Mouse (Mus musculus) liver, embryonic 12.5 days (tissue): ENCODE data around the gene Ephb2. TPM values are rescaled to one million over a fixed set of nuclear protein-coding genes. Genes with fewer than 3 reads are reported as not detected.

Experiments used
- ATAC-seq: fragments of 200-750 bp; cut with Nextera tagmentation; 2 replicates; pipeline ENCODE4 v1.8.0; 2017; ENCODE audit warnings: moderate number of reproducible peaks, mild to moderate bottlenecking, moderate library complexity
- H3K27ac ChIP-seq: fragments of 300-500 bp; sonication (generic); 2 replicates; pipeline ENCODE4 v1.5.1; 2016; ENCODE audit warnings: mild to moderate bottlenecking
- H3K27me3 ChIP-seq: fragments of 300-500 bp; sonication (generic); replicated peaks from 2 replicates; pipeline ENCODE4 v1.6.1; 2016; ENCODE audit warnings: mild to moderate bottlenecking, moderate library complexity
- H3K36me3 ChIP-seq: fragments of 300-500 bp; sonication (generic); 2 replicates; pipeline ENCODE4 v1.6.1; 2016; ENCODE audit warnings: mild to moderate bottlenecking, moderate library complexity
- H3K4me1 ChIP-seq: fragments of 300-500 bp; sonication (generic); 2 replicates; pipeline ENCODE4 v1.6.1; 2016
- H3K4me2 ChIP-seq: fragments of 300-500 bp; sonication (generic); 2 replicates; pipeline ENCODE4 v1.6.1; 2016; ENCODE audit warnings: mild to moderate bottlenecking, moderate library complexity
- H3K4me3 ChIP-seq: fragments of 300-500 bp; sonication (generic); 2 replicates; pipeline ENCODE4 v1.5.1; 2016; ENCODE audit warnings: mild to moderate bottlenecking, moderate library complexity
- H3K9ac ChIP-seq: fragments of 300-500 bp; sonication (generic); 2 replicates; pipeline ENCODE4 v1.6.1; 2016; ENCODE audit warnings: mild to moderate bottlenecking, moderate library complexity
- H3K9me3 ChIP-seq: fragments of 300-500 bp; sonication (generic); replicated peaks from 2 replicates; pipeline ENCODE4 v1.6.1; 2016; ENCODE audit warnings: mild to moderate bottlenecking, moderate library complexity
- WGBS: fragments of 180-500 bp; shearing (Covaris S2); methylation state at CpG from one replicate; pipeline ENCODE4 v1.1.7; 2016; ENCODE audit not compliant: insufficient replicate concordance; 5-methylcytosine and 5-hydroxymethylcytosine counted together
- polyA plus RNA-seq: library from polyadenylated mRNA; unstranded; fragments of >200 nt; fragmentation: Nextera tagmentation; extraction: Ambion mirVana; gene quantifications from 2 replicates; pipeline ENCODE4 v1.2.1, GENCODE M21; 2016

Gene Ephb2
- polyA plus RNA-seq, 1 experiment from 2014 or later: 1.4 TPM

GRCm38 (mm10) chr4:136679221-136679620 lies 156.6 kb downstream of the Ephb2 start:
- Histone ChIP-seq H3K4me1 (no peaks in the 10 kb centered on the region), H3K4me3 (no peak overlapping the region), H3K36me3 (no peaks in the 10 kb centered on the region), H3K9me3 (no peaks in the 10 kb centered on the region), H3K4me2 (no peak overlapping the region), H3K27ac (no peak overlapping the region), H3K9ac (no peak overlapping the region), H3K27me3 (no peaks in the 10 kb centered on the region; the same call in 1 of the 2 replicates)
- WGBS: 64% methylated on average over 8 of the region's 8 CpGs
- ATAC-seq: no peak

- no peak overlapping the region for H3K9ac ChIP-seq
- no peaks in the 10 kb centered on the region for H3K36me3 ChIP-seq
- no peaks in the 10 kb centered on the region for H3K9me3 ChIP-seq
- H3K27me3 ChIP-seq: no peaks in the 10 kb centered on the region; the same call in 1 of the 2 replicates
- no peak overlapping the region for H3K27ac ChIP-seq
- ATAC-seq: no peak
- WGBS: 6% methylated on average over 3 of the region's 3 CpGs
- no peak overlapping the region for H3K4me3 ChIP-seq
- H3K4me1 ChIP-seq: no peaks in the 10 kb centered on the region
- H3K4me2 ChIP-seq: no peak overlapping the region
These were observed 157.3 kb downstream of the Ephb2 start for GRCm38 (mm10) chr4:136678480-136678879.

- ATAC-seq: no peak
- Histone ChIP-seq H3K4me2 (no peak overlapping the region), H3K36me3 (no peaks in the 10 kb centered on the region), H3K27me3 (no peaks in the 10 kb centered on the region; the same call in 1 of the 2 replicates), H3K4me1 (no peaks in the 10 kb centered on the region), H3K27ac (no peak overlapping the region), H3K9ac (no peak overlapping the region), H3K9me3 (no peaks in the 10 kb centered on the region), H3K4me3 (no peak overlapping the region)
- WGBS: 83% methylated on average over 9 of the region's 9 CpGs
These were observed 160.3 kb downstream of the Ephb2 start for GRCm38 (mm10) chr4:136675439-136675838.

GRCm38 (mm10) chr4:136672335-136673090 lies 163.3 kb downstream of the Ephb2 start:
- Histone ChIP-seq H3K9me3 (no peaks in the 10 kb centered on the region), H3K4me3 (no peak overlapping the region), H3K36me3 (no peaks in the 10 kb centered on the region), H3K27me3 (no peaks in the 10 kb centered on the region; the same call in 1 of the 2 replicates), H3K4me1 (no peaks in the 10 kb centered on the region), H3K4me2 (no peak overlapping the region), H3K9ac (no peak overlapping the region), H3K27ac (no peak overlapping the region)
- 74% methylated on average over 19 of the region's 19 CpGs for WGBS
- no peak for ATAC-seq

GRCm38 (mm10) chr4:136667757-136668156 lies 168.0 kb downstream of the Ephb2 start:
- no peak overlapping the region for H3K4me3 ChIP-seq
- no peaks in the 10 kb centered on the region for H3K9me3 ChIP-seq
- 54% methylated on average over 10 of the region's 10 CpGs for WGBS
- H3K27ac ChIP-seq: no peak overlapping the region
- no peak for ATAC-seq
- no peaks in the 10 kb centered on the region for H3K27me3 ChIP-seq
- H3K4me1 ChIP-seq: no peaks in the 10 kb centered on the region
- no peak overlapping the region for H3K4me2 ChIP-seq
- no peaks in the 10 kb centered on the region for H3K36me3 ChIP-seq
- no peak overlapping the region for H3K9ac ChIP-seq

- no peaks in the 10 kb centered on the region for H3K27me3 ChIP-seq
- no peaks in the 10 kb centered on the region for H3K36me3 ChIP-seq
- H3K4me3 ChIP-seq: no peak overlapping the region
- H3K27ac ChIP-seq: no peak overlapping the region
- H3K9ac ChIP-seq: no peak overlapping the region
- 29% methylated on average over 4 of the region's 4 CpGs for WGBS
- no peaks in the 10 kb centered on the region for H3K4me1 ChIP-seq
- H3K9me3 ChIP-seq: no peaks in the 10 kb centered on the region
- no peak overlapping the region for H3K4me2 ChIP-seq
- ATAC-seq: no peak
These were observed 169.8 kb downstream of the Ephb2 start for GRCm38 (mm10) chr4:136666002-136666401.

GRCm38 (mm10) chr4:136665068-136665467 lies 170.7 kb downstream of the Ephb2 start:
- Histone ChIP-seq H3K36me3 (no peaks in the 10 kb centered on the region), H3K27ac (no peak overlapping the region), H3K27me3 (no peaks in the 10 kb centered on the region), H3K9me3 (no peaks in the 10 kb centered on the region), H3K9ac (no peak overlapping the region), H3K4me2 (no peak overlapping the region), H3K4me1 (no peaks in the 10 kb centered on the region), H3K4me3 (no peak overlapping the region)
- 71% methylated on average over 9 of the region's 9 CpGs for WGBS
- no peak for ATAC-seq

GRCm38 (mm10) chr4:136657914-136658313 lies 177.9 kb downstream of the Ephb2 start:
- H3K4me3 ChIP-seq: no peak overlapping the region
- H3K36me3 ChIP-seq: no peaks in the 10 kb centered on the region
- WGBS: 17% methylated on average over 3 of the region's 3 CpGs
- no peak overlapping the region for H3K9ac ChIP-seq
- H3K27me3 ChIP-seq: no peaks in the 10 kb centered on the region
- no peak for ATAC-seq
- no peaks in the 10 kb centered on the region for H3K9me3 ChIP-seq
- H3K4me2 ChIP-seq: no peak overlapping the region
- H3K4me1 ChIP-seq: peaks cover 25% of the 10 kb centered on the region
- H3K27ac ChIP-seq: no peak overlapping the region

- 31% methylated on average over 10 of the region's 10 CpGs for WGBS
- Histone ChIP-seq H3K36me3 (no peaks in the 10 kb centered on the region), H3K9me3 (no peaks in the 10 kb centered on the region), H3K27ac (peak overlapping the region; percentile 39; the same call in 1 of the 2 replicates), H3K27me3 (no peaks in the 10 kb centered on the region), H3K4me2 (peak overlapping the region; percentile 10; the same call in 1 of the 2 replicates), H3K4me3 (no peak overlapping the region), H3K9ac (no peak overlapping the region; the same call in 1 of the 2 replicates), H3K4me1 (peaks cover 48% of the 10 kb centered on the region)
- no peak for ATAC-seq
These were observed 182.0 kb downstream of the Ephb2 start for GRCm38 (mm10) chr4:136653692-136654234.

GRCm38 (mm10) chr4:136653019-136653418 lies 182.8 kb downstream of the Ephb2 start:
- 27% methylated on average over 6 of the region's 6 CpGs for WGBS
- peak overlapping the region; percentile 63 for H3K27ac ChIP-seq
- ATAC-seq: peak; percentile 8; the same call in 1 of the 2 replicates

GRCm38 (mm10) chr4:136652528-136652910 lies 183.3 kb downstream of the Ephb2 start:
- Histone ChIP-seq H3K4me2 (peak overlapping the region; percentile 10; the same call in 1 of the 2 replicates), H3K4me1 (peaks cover 43% of the 10 kb centered on the region), H3K36me3 (no peaks in the 10 kb centered on the region), H3K27me3 (peaks cover 3% of the 10 kb centered on the region; the same call in 1 of the 2 replicates), H3K9ac (no peak overlapping the region), H3K9me3 (no peaks in the 10 kb centered on the region), H3K27ac (peak overlapping the region; percentile 63), H3K4me3 (no peak overlapping the region)
- WGBS: 30% methylated on average over 11 of the region's 11 CpGs
- no peak for ATAC-seq

More at GRCm38 (mm10) chr4:136653019-136653418, 182.8 kb downstream of the Ephb2 start:
- Histone ChIP-seq H3K36me3 (no peaks in the 10 kb centered on the region), H3K4me3 (no peak overlapping the region), H3K27me3 (peaks cover 2% of the 10 kb centered on the region; the same call in 1 of the 2 replicates), H3K4me2 (peak overlapping the region; percentile 10), H3K4me1 (peaks cover 48% of the 10 kb centered on the region), H3K9me3 (no peaks in the 10 kb centered on the region), H3K9ac (no peak overlapping the region)

GRCm38 (mm10) chr4:136651882-136652527 lies 183.8 kb downstream of the Ephb2 start:
- Histone ChIP-seq H3K27ac (peak overlapping the region; percentile 63), H3K27me3 (peaks cover 3% of the 10 kb centered on the region; the same call in 1 of the 2 replicates), H3K36me3 (no peaks in the 10 kb centered on the region), H3K9ac (no peak overlapping the region), H3K9me3 (no peaks in the 10 kb centered on the region), H3K4me2 (no peak overlapping the region), H3K4me1 (peaks cover 38% of the 10 kb centered on the region), H3K4me3 (no peak overlapping the region)
- ATAC-seq: no peak
- WGBS: 60% methylated on average over 13 of the region's 13 CpGs
